Mouse (Mus musculus): ENCODE results near the gene Rarb. TPM values are rescaled to one million over a fixed set of nuclear protein-coding genes. Genes with fewer than 3 reads are reported as not detected.

The Rarb gene
- polyA plus RNA-seq, 1 experiment, result 1.0 TPM

DNA sequence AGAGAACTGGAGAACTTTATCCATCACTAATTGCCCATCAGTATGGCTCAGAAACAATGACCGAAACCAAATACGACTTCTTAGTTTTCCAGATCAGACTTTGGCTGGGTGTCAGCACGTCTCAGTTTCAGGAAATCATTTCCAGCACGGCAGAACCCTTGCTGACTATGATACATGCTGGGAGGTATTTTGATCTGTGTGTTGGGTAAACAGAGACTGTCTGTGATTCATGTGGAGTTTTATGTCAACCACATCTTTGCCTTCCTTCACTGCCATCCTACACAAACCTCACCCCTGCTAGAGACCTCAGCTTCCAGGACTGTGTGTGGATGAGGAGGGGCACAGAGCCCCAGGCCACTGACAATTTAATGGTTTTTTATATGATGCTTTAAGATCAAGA, 308.4 kb downstream of the Rarb start:
- H3K4me3 ChIP-seq (ENCODE audit: extremely low read depth, insufficient read depth, insufficient read length), result no peak overlapping the region
- 85% methylated on average over 4 of the region's 4 CpGs for WGBS
- no peak for DNase-seq (ENCODE audit: low read depth in 1 of 2, low spot score in 2 of 2)
- H3K36me3 ChIP-seq (ENCODE audit: control insufficient read depth, insufficient read depth, low read length), result no peaks in the 10 kb centered on the region
- no peak overlapping the region for H3K27ac ChIP-seq (ENCODE audit: insufficient read depth, low read length)
- no peak for TF ChIP-seq POLR2A (IDR thresholded peaks at IDR 0.05; ENCODE audit: low read depth, low read length)
- no peak for TF ChIP-seq CTCF (IDR thresholded peaks at IDR 0.05; ENCODE audit: extremely low read depth, insufficient read depth, insufficient read length, insufficient replicate concordance)
- no peaks in the 10 kb centered on the region for H3K4me1 ChIP-seq (ENCODE audit: control insufficient read depth, insufficient read depth, insufficient read length)
- H3K27me3 ChIP-seq (ENCODE audit: control insufficient read depth, insufficient read depth, low read length), result no peaks in the 10 kb centered on the region

- no peaks in the 10 kb centered on the region for H3K36me3 ChIP-seq (ENCODE audit: control insufficient read depth, insufficient read depth, low read length)
- H3K27me3 ChIP-seq (ENCODE audit: control insufficient read depth, insufficient read depth, low read length), result no peaks in the 10 kb centered on the region
- H3K4me3 ChIP-seq (ENCODE audit: extremely low read depth, insufficient read depth, insufficient read length), result no peak overlapping the region
- TF ChIP-seq CTCF (IDR thresholded peaks at IDR 0.05; ENCODE audit: extremely low read depth, insufficient read depth, insufficient read length, insufficient replicate concordance) (no peak), POLR2A (IDR thresholded peaks at IDR 0.05; ENCODE audit: low read depth, low read length) (no peak)
- no peak for DNase-seq (ENCODE audit: low read depth in 1 of 2, low spot score in 2 of 2)
- H3K27ac ChIP-seq (ENCODE audit: insufficient read depth, low read length), result no peak overlapping the region
- 74% methylated on average over 4 of the region's 4 CpGs for WGBS
- H3K4me1 ChIP-seq (ENCODE audit: control insufficient read depth, insufficient read depth, insufficient read length), result no peaks in the 10 kb centered on the region
Observed at GRCm38 (mm10) chr14:16509825-16510224, 309.1 kb downstream of the Rarb start.

DNA sequence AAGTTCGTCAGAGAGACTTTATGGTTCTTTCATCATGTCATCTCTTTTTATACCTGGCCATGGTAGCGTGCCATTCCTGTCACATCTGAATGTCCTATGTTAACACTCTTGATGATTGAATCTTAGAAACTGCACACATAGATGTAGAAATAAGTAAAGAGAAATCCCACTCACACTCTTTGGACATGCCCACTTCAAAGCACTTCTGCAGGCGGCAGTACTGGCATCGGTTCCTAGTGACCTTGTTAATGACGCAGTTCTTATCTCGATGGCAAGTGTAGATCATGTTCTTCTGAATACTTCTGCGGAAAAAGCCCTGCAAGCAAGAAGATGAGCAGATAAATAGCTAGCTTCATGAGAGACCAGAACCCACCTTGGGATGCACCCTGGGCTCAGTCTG, 310.2 kb downstream of the Rarb start:
- WGBS, result 89% methylated on average over 7 of the region's 7 CpGs
- no peak for TF ChIP-seq POLR2A (IDR thresholded peaks at IDR 0.05; ENCODE audit: low read depth, low read length)
- no peak for TF ChIP-seq CTCF (IDR thresholded peaks at IDR 0.05; ENCODE audit: extremely low read depth, insufficient read depth, insufficient read length, insufficient replicate concordance)
- Histone ChIP-seq H3K27ac (ENCODE audit: insufficient read depth, low read length) (no peak overlapping the region), H3K4me1 (ENCODE audit: control insufficient read depth, insufficient read depth, insufficient read length) (no peaks in the 10 kb centered on the region), H3K27me3 (ENCODE audit: control insufficient read depth, insufficient read depth, low read length) (no peaks in the 10 kb centered on the region), H3K4me3 (ENCODE audit: extremely low read depth, insufficient read depth, insufficient read length) (no peak overlapping the region), H3K36me3 (ENCODE audit: control insufficient read depth, insufficient read depth, low read length) (no peaks in the 10 kb centered on the region)
- DNase-seq (ENCODE audit: low read depth in 1 of 2, low spot score in 2 of 2), result no peak

- WGBS, result 42% methylated on average over 2 of the region's 2 CpGs
- Histone ChIP-seq H3K27ac (ENCODE audit: insufficient read depth, low read length) (no peak overlapping the region), H3K27me3 (ENCODE audit: control insufficient read depth, insufficient read depth, low read length) (no peaks in the 10 kb centered on the region), H3K4me1 (ENCODE audit: control insufficient read depth, insufficient read depth, insufficient read length) (no peaks in the 10 kb centered on the region), H3K36me3 (ENCODE audit: control insufficient read depth, insufficient read depth, low read length) (no peaks in the 10 kb centered on the region), H3K4me3 (ENCODE audit: extremely low read depth, insufficient read depth, insufficient read length) (no peak overlapping the region)
- TF ChIP-seq CTCF (IDR thresholded peaks at IDR 0.05; ENCODE audit: extremely low read depth, insufficient read depth, insufficient read length, insufficient replicate concordance) (no peak), POLR2A (IDR thresholded peaks at IDR 0.05; ENCODE audit: low read depth, low read length) (no peak)
- DNase-seq (ENCODE audit: low read depth in 1 of 2, low spot score in 2 of 2), result no peak
Observed at GRCm38 (mm10) chr14:16497226-16497661, 321.7 kb downstream of the Rarb start.

DNA sequence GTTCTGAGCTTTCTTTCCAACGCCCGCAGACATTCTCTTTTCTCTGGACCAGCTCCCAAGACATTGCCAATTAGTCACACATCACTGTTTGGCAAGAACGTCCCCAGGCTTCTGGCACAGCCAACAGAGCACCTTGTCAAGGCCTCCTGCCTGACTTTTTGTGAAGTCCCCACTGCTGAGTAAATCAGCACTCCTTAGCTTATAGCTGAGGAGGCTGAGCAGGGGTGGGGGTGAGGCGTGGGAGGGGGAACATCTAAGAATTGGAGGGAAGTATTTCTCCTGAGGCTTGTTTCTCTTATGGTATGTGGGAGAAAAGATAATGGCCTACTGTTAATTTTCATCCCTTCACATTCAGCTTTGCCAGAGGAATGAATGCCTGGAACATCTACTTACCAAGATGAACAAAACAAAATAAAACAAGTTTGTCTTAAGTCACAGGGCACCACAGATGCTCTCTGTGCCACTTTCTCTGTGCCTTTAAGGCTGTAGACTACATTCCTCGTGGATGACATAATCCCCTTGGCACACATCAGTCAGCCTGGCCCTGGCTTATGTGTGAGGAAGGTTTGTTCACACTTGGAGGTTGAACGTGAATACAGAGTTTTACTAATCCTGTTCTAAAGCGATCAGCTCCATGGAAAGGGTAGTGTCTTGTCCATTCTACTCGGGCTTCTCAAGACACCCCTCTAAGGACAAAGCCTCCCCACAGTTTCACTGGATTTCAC, 335.1 kb downstream of the Rarb start:
- DNase-seq (ENCODE audit: low read depth in 1 of 2, low spot score in 2 of 2), result no peak
- TF ChIP-seq CTCF (IDR thresholded peaks at IDR 0.05; ENCODE audit: extremely low read depth, insufficient read depth, insufficient read length, insufficient replicate concordance), result no peak
- TF ChIP-seq POLR2A (IDR thresholded peaks at IDR 0.05; ENCODE audit: low read depth, low read length), result no peak
- H3K4me3 ChIP-seq (ENCODE audit: extremely low read depth, insufficient read depth, insufficient read length), result no peak overlapping the region
- no peaks in the 10 kb centered on the region for H3K4me1 ChIP-seq (ENCODE audit: control insufficient read depth, insufficient read depth, insufficient read length)
- no peak overlapping the region for H3K27ac ChIP-seq (ENCODE audit: insufficient read depth, low read length)
- no peaks in the 10 kb centered on the region for H3K27me3 ChIP-seq (ENCODE audit: control insufficient read depth, insufficient read depth, low read length)
- no peaks in the 10 kb centered on the region for H3K36me3 ChIP-seq (ENCODE audit: control insufficient read depth, insufficient read depth, low read length)
- 82% methylated on average over 8 of the region's 8 CpGs for WGBS

DNA sequence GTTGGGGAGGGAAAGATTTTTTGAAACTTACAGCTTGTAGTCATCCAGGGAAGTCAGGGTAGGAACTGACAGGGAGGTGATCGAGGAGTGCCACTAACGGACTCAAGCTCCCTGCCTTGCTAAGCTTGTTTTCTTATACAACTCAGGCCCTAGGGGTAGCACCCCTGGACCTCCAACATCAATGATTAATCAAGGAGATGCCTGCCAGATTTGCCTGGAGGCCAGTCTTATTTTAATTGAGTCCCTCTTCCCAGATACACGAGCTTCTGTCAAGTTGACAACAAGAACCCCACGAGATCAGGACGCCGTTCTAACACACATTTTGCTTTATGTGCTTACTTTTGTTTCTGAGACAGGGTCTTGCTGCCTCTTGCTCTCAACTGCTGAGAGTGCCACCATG, 338.3 kb downstream of the Rarb start:
- Histone ChIP-seq H3K36me3 (ENCODE audit: control insufficient read depth, insufficient read depth, low read length) (no peaks in the 10 kb centered on the region), H3K4me1 (ENCODE audit: control insufficient read depth, insufficient read depth, insufficient read length) (no peaks in the 10 kb centered on the region), H3K27me3 (ENCODE audit: control insufficient read depth, insufficient read depth, low read length) (no peaks in the 10 kb centered on the region), H3K27ac (ENCODE audit: insufficient read depth, low read length) (no peak overlapping the region), H3K4me3 (ENCODE audit: extremely low read depth, insufficient read depth, insufficient read length) (no peak overlapping the region)
- WGBS, result 87% methylated on average over 6 of the region's 6 CpGs
- DNase-seq (ENCODE audit: low read depth in 1 of 2, low spot score in 2 of 2), result no peak
- TF ChIP-seq CTCF (IDR thresholded peaks at IDR 0.05; ENCODE audit: extremely low read depth, insufficient read depth, insufficient read length, insufficient replicate concordance) (no peak), POLR2A (IDR thresholded peaks at IDR 0.05; ENCODE audit: low read depth, low read length) (no peak)

DNA sequence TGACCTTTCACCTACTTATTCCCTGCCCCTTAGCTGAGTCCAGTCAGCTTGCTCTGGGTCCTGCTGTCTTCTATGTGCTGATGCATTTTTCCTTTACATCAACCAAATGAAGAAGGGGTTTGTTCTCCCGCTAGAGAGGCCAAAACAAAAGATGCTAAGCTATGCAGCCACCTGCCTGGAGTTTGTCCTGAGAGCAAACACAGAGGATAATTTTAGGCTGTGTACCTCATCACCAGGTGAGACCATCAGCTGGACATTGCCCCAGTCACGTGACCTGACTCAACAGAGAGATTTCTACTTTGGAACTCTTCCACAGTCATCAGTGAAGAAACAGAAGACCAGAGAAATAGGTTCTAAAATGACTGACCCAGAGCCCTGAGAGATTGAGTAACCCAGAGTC, 339.4 kb downstream of the Rarb start:
- TF ChIP-seq CTCF (IDR thresholded peaks at IDR 0.05; ENCODE audit: extremely low read depth, insufficient read depth, insufficient read length, insufficient replicate concordance) (no peak), POLR2A (IDR thresholded peaks at IDR 0.05; ENCODE audit: low read depth, low read length) (no peak)
- no peaks in the 10 kb centered on the region for H3K4me1 ChIP-seq (ENCODE audit: control insufficient read depth, insufficient read depth, insufficient read length)
- no peak for DNase-seq (ENCODE audit: low read depth in 1 of 2, low spot score in 2 of 2)
- 82% methylated on average over 2 of the region's 2 CpGs for WGBS
- H3K27me3 ChIP-seq (ENCODE audit: control insufficient read depth, insufficient read depth, low read length), result no peaks in the 10 kb centered on the region
- H3K4me3 ChIP-seq (ENCODE audit: extremely low read depth, insufficient read depth, insufficient read length), result no peak overlapping the region
- no peak overlapping the region for H3K27ac ChIP-seq (ENCODE audit: insufficient read depth, low read length)
- no peaks in the 10 kb centered on the region for H3K36me3 ChIP-seq (ENCODE audit: control insufficient read depth, insufficient read depth, low read length)

All from spleen, adult 2 months (tissue).